8 mouse cellular contexts compared by ENCODE assay signal in the genomic region with DNA sequence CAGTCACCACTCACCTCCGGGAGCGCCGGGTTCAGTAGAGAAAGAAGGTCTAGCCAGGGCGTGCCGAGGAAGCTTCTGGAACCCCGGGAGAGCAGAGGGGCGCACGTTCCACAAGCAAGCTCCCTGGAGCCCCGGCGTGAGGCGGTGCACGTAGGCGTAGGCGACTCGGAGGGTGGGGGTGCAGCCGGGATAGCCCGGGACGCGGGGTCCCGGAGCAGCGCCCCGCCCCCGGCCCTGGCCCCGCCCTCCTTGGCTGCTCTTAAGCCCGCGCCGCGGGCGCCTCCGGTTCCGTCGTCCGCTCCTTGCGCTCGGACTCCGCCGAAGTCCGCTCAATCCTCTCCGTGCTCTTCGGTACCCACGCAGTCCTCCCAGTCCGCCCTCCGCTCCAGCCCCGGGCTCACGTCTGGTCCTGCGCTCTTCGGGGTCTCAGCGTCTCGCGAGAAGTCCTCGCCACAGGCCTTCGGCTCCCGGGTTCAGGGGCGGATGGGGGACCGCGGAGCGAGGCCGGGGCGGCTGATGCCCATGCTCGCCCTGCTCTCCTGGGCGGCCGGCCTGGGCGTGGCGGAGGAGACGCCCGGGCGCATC. TPM values are rescaled to one million over a fixed set of nuclear protein-coding genes. Genes with fewer than 3 reads are reported as not detected.
DNase-seq lines count a peak whose midpoint lies in the region; ATAC-seq and TF ChIP-seq lines count a peak whose summit lies in the region.

A gene (plus strand): TSS at position 247 of the 585 bp plus-strand sequence.

- H3K27ac ChIP-seq in left cerebral cortex, adult 2 months: peak within 1 kb of the TSS; percentile 66
- H3K27ac ChIP-seq in intestine, embryonic 14.5 days (ENCODE audit: low read depth): peak within 1 kb of the TSS; percentile 90
- H3K27ac ChIP-seq in limb, embryonic 14.5 days (replicated peaks; ENCODE audit: low read depth, low read length): peak within 1 kb of the TSS; percentile 92
- peak within 1 kb of the TSS; percentile 70 for H3K27ac ChIP-seq in midbrain, embryonic 14.5 days (replicated peaks; ENCODE audit: low read depth, low read length)
- peak within 1 kb of the TSS; percentile 21; the same call in 1 of the 2 replicates for H3K27ac ChIP-seq in spleen, adult 2 months (ENCODE audit: insufficient read depth, low read length)

- no peaks in the 10 kb centered on the region for H3K36me3 ChIP-seq in intestine, embryonic 14.5 days (ENCODE audit: control insufficient read depth, insufficient read depth, low read length)
- H3K36me3 ChIP-seq in limb, embryonic 14.5 days (ENCODE audit: control insufficient read depth, insufficient read depth, low read length): no peaks in the 10 kb centered on the region
- H3K36me3 ChIP-seq in midbrain, embryonic 14.5 days (ENCODE audit: control insufficient read depth, insufficient read depth, low read length): no peaks in the 10 kb centered on the region
- H3K36me3 ChIP-seq in spleen, adult 2 months (ENCODE audit: control insufficient read depth, insufficient read depth, low read length): no peaks in the 10 kb centered on the region

- peak within 1 kb of the TSS; percentile 48 for H3K4me2 ChIP-seq in intestine, embryonic 14.5 days (ENCODE audit: low read length)
- peak within 1 kb of the TSS; percentile 79 for H3K4me2 ChIP-seq in limb, embryonic 14.5 days (replicated peaks; ENCODE audit: low read depth, low read length, severe bottlenecking)
- H3K4me2 ChIP-seq in midbrain, embryonic 14.5 days (ENCODE audit: low read length): peak within 1 kb of the TSS; percentile 94

- ATAC-seq in intestine, embryonic 14.5 days (replicated peaks; ENCODE audit: low FRiP score, low TSS enrichment, low read depth): peak; percentile 96
- peak; percentile 90 for ATAC-seq in limb, embryonic 14.5 days (ENCODE audit: low FRiP score, low read depth)
- ATAC-seq in midbrain, embryonic 14.5 days (ENCODE audit: low FRiP score, low TSS enrichment): peak; percentile 93

- no peaks in the 10 kb centered on the region for H3K9me3 ChIP-seq in intestine, embryonic 14.5 days (ENCODE audit: control insufficient read depth, low read length)
- no peaks in the 10 kb centered on the region for H3K9me3 ChIP-seq in limb, embryonic 14.5 days (ENCODE audit: control insufficient read depth, low read length)
- H3K9me3 ChIP-seq in midbrain, embryonic 14.5 days (ENCODE audit: control insufficient read depth, low read length): no peaks in the 10 kb centered on the region

- peak within 1 kb of the TSS; percentile 70 for H3K9ac ChIP-seq in intestine, embryonic 14.5 days (ENCODE audit: low read length)
- H3K9ac ChIP-seq in limb, embryonic 14.5 days (ENCODE audit: low read depth, low read length, severe bottlenecking): peak within 1 kb of the TSS; percentile 90
- peak within 1 kb of the TSS; percentile 86 for H3K9ac ChIP-seq in midbrain, embryonic 14.5 days (replicated peaks; ENCODE audit: low read length)

- peak within 1 kb of the TSS; percentile 69 for H3K4me3 ChIP-seq in left cerebral cortex, adult 2 months
- peak within 1 kb of the TSS; percentile 86 for H3K4me3 ChIP-seq in intestine, embryonic 14.5 days (ENCODE audit: low read depth, low read length)
- H3K4me3 ChIP-seq in limb, embryonic 14.5 days (replicated peaks; ENCODE audit: low read length): peak within 1 kb of the TSS; percentile 91
- H3K4me3 ChIP-seq in midbrain, embryonic 14.5 days (replicated peaks; ENCODE audit: low read depth, low read length): peak within 1 kb of the TSS; percentile 75
- H3K4me3 ChIP-seq in spleen, adult 2 months (ENCODE audit: extremely low read depth, insufficient read depth, insufficient read length): peak within 1 kb of the TSS; percentile 67

- peak; percentile 50; the same call in 1 of the 2 replicates for TF ChIP-seq POLR2A in limb, embryonic 14.5 days (IDR thresholded peaks at IDR 0.05; ENCODE audit: borderline replicate concordance, extremely low read depth, insufficient read depth, insufficient read length)
- TF ChIP-seq POLR2A in spleen, adult 2 months (IDR thresholded peaks at IDR 0.05; ENCODE audit: low read depth, low read length): no peak

- H3K27me3 ChIP-seq in intestine, embryonic 14.5 days (replicated peaks; ENCODE audit: control insufficient read depth, insufficient read depth, low read length): no peaks in the 10 kb centered on the region
- H3K27me3 ChIP-seq in limb, embryonic 14.5 days (ENCODE audit: control insufficient read depth, insufficient read depth, low read length): no peaks in the 10 kb centered on the region
- peaks cover 5% of the 10 kb centered on the region; the same call in 1 of the 2 replicates for H3K27me3 ChIP-seq in midbrain, embryonic 14.5 days (ENCODE audit: control insufficient read depth, insufficient read depth, low read length)
- H3K27me3 ChIP-seq in spleen, adult 2 months (ENCODE audit: control insufficient read depth, insufficient read depth, low read length): peaks cover 6% of the 10 kb centered on the region; the same call in 1 of the 2 replicates

- WGBS in intestine, embryonic 14.5 days: under 1% methylated on average over 55 of the region's 67 CpGs
- WGBS in limb, embryonic 14.5 days: 0% methylated on average over 31 of the region's 67 CpGs
- under 1% methylated on average over 61 of the region's 67 CpGs for WGBS in midbrain, embryonic 14.5 days
- WGBS in spleen, adult 2 months: under 1% methylated on average over 66 of the region's 67 CpGs

- intact Hi-C loops in left cerebral cortex, adult 2 months (cut with DNase I): no loop called here
- intact Hi-C loops in gastrocnemius, postnatal 36 days (cut with DNase I): loop anchor here (10.0 kb wide), 1 partner anchor 63 kb away; no protein-coding TSS in a partner anchor

- peak; percentile 30 to 32 for DNase-seq in left cerebral cortex, adult 2 months (ENCODE audit: extremely low spot score in 1 of 2, low spot score in 2 of 2)
- no peak for DNase-seq in left cerebral cortex, adult 9 months (ENCODE audit: low spot score in 2 of 2)
- DNase-seq in embryo, embryonic 11 days: peak; percentile 89
- peak; percentile 59 to 68 for DNase-seq in gastrocnemius, postnatal 36 days
- peak; percentile 93 for DNase-seq in intestine, embryonic 14.5 days (ENCODE audit: low spot score)
- peak; percentile 75 for DNase-seq in limb, embryonic 14.5 days (ENCODE audit: low spot score)
- DNase-seq in midbrain, embryonic 14.5 days: peak; percentile 87
- peak in 1 of 2 experiments; percentile 6 for DNase-seq in spleen, adult 2 months (ENCODE audit: low read depth in 1 of 2, low spot score in 2 of 2)

- peaks cover 28% of the 10 kb centered on the region for H3K4me1 ChIP-seq in intestine, embryonic 14.5 days (replicated peaks; ENCODE audit: control insufficient read depth, insufficient read depth, low read length)
- peaks cover 35% of the 10 kb centered on the region for H3K4me1 ChIP-seq in limb, embryonic 14.5 days (ENCODE audit: control insufficient read depth, insufficient read depth, low read length)
- H3K4me1 ChIP-seq in midbrain, embryonic 14.5 days (ENCODE audit: control insufficient read depth, insufficient read depth, low read length): peaks cover 8% of the 10 kb centered on the region; the same call in 1 of the 2 replicates
- peaks cover 3% of the 10 kb centered on the region; the same call in 1 of the 2 replicates for H3K4me1 ChIP-seq in spleen, adult 2 months (ENCODE audit: control insufficient read depth, insufficient read depth, insufficient read length)

- TF ChIP-seq CTCF in left cerebral cortex, adult 2 months (IDR thresholded peaks at IDR 0.05): no peak
- no peak for TF ChIP-seq CTCF in spleen, adult 2 months (IDR thresholded peaks at IDR 0.05; ENCODE audit: extremely low read depth, insufficient read depth, insufficient read length, insufficient replicate concordance)

RNA-seq across cellular contexts. Expression of the gene that starts here (rescaled TPM):
- total RNA-seq in left cerebral cortex, adult 2 months (2021): 1 to 10 TPM; 4.4 to 5.5 TPM
- total RNA-seq in gastrocnemius, postnatal 36 days (2021): 1 to 10 TPM; 2.6 to 3.6 TPM
- polyA plus RNA-seq in intestine, embryonic 14.5 days (2014; fragmentation: Nextera tagmentation; extraction: Ambion mirVana): 49.1 and 53.7 TPM in 2 replicates
- 103 and 108 TPM in 2 replicates for polyA plus RNA-seq in limb, embryonic 14.5 days (2012; rRNA removed)
- 56.6 and 57.5 TPM in 2 replicates for polyA plus RNA-seq in limb, embryonic 14.5 days (2014; fragmentation: Nextera tagmentation; extraction: Ambion mirVana)
- 7.9 and 13.1 TPM in 2 replicates for polyA plus RNA-seq in midbrain, embryonic 14.5 days (2014; fragmentation: Nextera tagmentation; extraction: Ambion mirVana)
- 1.5 and 1.8 TPM in 2 replicates for polyA plus RNA-seq in spleen, adult 2 months (2012; rRNA removed)

Comparison
In these comparisons a context has a peak if more than half of its experiments do, and no peak if none do; other contexts are left out.
1. DNase-seq: peak in left cerebral cortex, adult 2 months (2 of 2), embryo, embryonic 11 days (single experiment), gastrocnemius, postnatal 36 days (2 of 2), intestine, embryonic 14.5 days (single experiment), limb, embryonic 14.5 days (single experiment) and midbrain, embryonic 14.5 days (single experiment); none in left cerebral cortex, adult 9 months (0 of 2).
2. H3K27ac ChIP-seq: peak in every context shown above with its lines; median percentile 92 in limb, embryonic 14.5 days; 90 in intestine, embryonic 14.5 days; 70 in midbrain, embryonic 14.5 days; 66 in left cerebral cortex, adult 2 months; 21 in spleen, adult 2 months.
3. Peak in every context shown above with its lines, with median percentiles within 50 percentile points of each other: H3K4me3 ChIP-seq, ATAC-seq, H3K4me2 ChIP-seq and H3K9ac ChIP-seq.